Mouse (Mus musculus) liver, adult (tissue): ENCODE measurements at regions not wholly inside any gene's neighbourhood (a gene's known extent, or its start where the extent isn't known, plus 50 kb on each side); places are given as distances from the start of the nearest gene placed in this dataset.

Experiments used
- GATA4 ChIP-seq: IDR thresholded peaks from 2 replicates; pipeline ENCODE4 v1.6.1; 2014; ENCODE audit warnings: mild to moderate bottlenecking, low read length; ENCODE audit not compliant: insufficient replicate concordance

DNA sequence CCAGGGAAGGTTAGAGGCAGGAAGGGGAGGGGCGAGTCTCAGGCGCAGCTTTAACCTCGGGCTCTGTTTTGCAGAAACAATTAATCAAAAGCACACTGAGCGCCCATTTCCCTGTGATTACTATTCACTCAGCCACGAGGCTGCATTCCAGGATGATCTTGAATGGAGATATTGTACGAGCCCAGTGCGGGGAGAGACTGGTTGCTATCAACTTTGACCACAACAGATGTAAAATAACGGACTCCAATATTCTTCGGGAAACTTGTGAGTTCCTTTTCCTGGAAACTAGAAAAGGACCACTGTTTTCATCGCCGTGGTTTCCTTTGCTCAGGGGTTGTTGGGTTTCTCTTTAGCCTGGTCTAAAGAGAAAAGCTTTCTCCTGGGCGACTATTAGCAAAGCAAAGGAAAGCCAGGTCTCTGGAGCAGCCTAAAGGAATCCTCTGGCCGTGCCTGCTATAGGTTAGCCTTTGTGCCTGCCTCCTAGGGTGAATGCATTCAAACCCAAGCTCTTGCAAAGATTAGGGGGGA lies 87.4 kb upstream of the Plekha5 start:
- TF ChIP-seq GATA4, result no peak

DNA sequence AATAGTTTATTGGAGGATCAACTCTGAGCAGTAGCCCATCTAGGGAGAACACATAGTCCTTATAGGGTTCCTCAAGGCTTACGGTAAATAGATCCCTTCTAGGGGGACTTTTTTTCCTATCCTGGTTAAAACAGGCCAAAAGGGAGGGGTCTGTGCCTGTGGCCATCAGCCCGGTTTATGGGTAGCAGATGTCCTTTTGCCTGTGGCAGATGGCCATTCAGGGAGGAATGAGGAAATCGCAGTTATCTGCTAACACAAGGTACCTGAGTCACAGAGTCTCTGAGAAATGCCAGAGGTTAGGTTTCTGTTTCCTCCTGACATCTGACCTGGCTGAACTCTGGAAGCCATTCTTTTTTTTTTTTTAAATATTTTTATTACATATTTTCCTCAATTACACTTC lies 90.5 kb upstream of the Plekha5 start:
- no peak for TF ChIP-seq GATA4

DNA sequence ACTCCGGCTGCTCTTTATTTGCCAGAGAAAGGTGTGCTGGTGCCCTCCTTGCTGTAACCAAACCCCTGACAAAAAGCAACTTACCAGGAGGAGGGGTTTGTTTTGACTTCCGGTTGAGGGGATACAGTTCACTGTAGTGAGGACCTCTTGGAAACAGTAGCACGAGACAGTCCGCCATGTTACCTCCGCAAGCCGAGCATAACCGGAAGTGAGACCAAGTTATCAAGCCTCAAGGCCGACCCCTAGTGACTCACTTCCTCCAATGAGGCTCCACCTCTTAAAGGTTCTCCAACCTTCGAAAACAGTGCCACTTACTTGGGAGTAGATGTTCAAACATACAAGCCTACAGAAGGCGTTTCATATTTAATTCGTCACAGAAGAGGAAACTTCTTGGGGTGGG lies 115.2 kb upstream of the Plekha5 start:
- TF ChIP-seq GATA4, result no peak

DNA sequence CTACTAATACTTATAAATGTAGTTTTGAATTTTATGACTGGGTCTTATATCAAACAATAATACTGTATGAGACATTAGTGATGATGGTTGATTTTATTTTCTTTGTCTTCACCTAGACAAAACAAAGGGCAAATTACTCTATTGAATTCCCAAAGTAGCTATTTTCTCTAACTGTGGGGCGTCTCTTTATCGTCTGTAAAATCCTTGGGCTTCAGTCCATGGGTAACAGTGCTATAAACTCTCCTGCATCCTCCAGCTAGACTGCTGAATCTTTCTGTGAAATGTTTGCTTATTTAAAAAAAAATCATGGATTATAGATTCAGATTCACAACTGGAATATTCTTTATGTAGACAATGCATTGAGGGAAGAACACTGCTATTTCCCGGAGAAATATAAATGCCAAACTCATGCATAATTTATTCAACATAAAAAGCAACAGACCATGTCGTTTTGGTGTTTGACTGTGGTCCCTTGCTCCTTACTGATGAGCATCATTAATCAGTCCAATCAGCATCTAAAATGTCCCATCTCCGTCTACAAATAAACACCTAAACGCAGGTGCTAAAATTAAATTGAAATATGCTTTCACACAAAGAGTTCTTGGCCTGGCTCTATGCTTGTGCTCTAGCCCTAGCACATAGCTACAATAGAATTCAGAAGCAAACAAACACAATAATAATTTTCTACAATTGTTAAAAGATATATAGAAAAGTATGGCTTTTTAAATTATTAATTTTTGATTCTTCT lies 116.9 kb upstream of the Plekha5 start:
- TF ChIP-seq GATA4, result no peak

DNA sequence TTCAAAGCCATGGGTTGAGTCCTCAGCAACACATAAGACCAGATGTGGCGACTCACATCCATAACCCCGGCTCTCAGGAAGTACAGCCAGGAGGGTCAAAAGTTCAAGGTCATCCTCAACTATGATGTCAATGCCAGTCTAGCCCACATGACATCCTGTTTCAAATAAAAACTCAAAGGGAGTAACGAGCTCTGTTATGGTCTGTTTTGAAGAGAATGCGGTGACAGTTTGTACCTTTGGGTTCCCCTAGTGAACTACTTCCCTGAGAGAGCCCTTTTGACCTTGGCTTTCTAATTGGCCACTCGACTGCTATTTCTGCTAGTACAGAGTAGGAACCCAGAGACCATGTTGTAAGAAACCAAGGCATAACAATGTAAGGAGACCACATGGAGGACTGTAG lies 119.7 kb upstream of the Plekha5 start:
- no peak for TF ChIP-seq GATA4

DNA sequence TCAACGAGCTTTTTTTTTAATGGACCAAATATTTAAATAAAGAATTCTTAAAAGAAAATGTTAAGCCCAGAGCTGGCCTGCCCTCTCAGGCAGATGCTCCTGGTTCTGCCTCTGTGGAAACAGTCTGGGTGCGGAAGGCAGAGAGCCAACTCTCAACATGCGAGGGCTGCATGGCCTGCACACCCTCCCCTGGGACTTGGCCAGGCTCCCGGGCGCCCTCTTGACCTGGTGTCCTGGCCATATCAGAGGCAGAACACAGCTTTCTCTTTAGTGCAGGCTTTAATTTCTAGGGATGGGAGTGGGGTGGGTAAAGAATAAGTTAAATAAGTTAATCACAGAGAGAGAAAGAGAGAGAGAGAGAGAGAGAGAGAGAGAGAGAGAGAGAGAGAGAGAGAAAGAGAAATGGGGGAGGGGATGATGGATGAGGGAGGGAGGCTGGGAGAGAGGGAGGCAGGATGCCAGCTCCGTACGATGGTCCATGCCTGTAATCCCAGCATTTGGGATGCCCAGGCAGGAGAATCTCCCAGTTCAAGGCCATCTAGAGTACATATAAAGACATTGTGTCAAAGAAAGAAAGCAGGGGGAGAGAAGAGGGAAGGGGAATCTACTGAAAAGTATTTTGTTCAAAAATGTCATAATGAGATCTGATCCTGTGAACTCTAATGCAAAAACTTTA lies 123.2 kb upstream of the Plekha5 start:
- TF ChIP-seq GATA4, result peak; percentile 69; the same call in 1 of the 2 replicates

DNA sequence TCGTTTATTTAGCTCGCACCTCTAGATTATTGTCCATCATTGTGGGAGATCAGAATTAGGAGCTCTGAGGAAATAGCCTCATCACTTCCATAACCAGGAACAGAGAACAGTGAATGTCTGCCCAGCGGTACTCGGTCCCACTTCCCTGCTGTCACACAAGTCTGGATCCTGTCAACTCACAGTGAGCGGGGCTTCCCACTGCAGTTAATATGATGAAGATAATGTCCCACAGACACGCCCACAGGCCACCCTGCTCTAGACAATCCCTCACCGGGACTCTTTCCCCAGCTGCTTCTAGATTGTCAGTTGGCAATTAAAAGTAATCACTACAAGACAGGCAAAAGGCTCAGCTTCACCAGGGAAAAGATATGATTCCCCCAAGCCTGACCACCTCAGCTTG lies 124.2 kb upstream of the Plekha5 start:
- no peak for TF ChIP-seq GATA4

DNA sequence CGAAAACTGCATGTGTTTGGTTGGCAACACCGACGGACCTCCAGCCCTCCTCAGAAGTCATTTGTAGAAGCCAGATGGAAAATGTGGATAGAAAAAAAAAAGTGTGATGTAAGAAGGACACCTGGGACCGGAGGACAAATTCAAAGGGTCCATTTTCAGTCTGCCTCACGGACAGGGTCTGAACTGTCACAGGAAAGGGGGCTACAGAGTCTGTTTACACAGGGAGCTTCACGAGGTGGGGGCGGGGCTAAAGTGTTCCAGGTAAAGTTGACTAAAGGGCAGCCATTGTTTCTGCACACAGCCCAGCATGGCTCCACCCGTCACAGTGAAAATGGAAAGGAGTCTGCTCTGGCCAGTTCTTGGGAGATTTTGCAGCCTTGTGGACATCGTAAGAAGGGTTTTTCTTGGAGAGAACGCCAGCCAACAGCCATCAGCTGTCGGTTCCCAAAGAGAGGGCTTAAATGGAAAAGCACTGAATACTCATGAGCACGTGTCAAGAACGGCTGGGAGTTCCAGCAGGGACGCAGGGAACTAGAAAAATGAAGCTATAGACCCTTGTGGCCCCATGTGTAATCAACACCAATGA lies 125.8 kb upstream of the Plekha5 start:
- TF ChIP-seq GATA4, result no peak

DNA sequence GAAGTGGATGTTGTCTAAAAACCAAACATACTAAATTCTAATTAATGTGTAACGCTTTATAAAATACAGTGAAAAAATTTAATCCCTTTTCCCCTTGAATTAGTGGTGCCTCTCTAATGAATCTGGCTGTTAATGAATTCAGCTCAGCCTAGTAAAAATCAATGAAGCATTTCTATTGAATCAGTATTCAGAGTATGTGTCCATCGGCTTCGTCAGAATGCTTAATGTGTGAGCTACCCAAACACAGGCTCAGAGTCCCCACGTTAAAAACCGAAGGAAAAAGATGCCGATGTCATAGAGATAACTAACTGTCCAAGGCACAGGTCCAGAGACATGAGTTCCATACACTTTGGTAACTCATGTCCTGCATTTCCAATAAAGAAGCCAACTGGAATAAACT lies 126.3 kb upstream of the Plekha5 start:
- no peak for TF ChIP-seq GATA4

DNA sequence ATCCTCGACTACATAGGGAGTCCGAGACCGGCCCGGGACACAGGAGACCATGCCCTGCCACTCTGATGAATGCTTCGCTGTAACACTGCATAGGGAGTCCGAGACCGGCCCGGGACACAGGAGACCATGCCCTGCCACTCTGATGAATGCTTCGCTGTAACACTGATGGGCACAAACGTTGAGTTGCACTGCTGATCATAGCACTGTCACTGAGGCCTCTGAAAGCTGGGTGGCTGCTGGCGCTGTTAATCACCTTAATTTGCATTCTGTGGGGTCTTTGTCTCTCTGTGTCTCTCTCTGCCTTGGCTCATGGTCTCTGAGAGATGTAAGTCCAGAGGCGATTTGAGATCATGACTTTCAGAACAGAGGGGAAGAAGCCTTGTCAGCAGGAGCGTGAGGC lies 133.7 kb upstream of the Plekha5 start:
- TF ChIP-seq GATA4, result no peak

DNA sequence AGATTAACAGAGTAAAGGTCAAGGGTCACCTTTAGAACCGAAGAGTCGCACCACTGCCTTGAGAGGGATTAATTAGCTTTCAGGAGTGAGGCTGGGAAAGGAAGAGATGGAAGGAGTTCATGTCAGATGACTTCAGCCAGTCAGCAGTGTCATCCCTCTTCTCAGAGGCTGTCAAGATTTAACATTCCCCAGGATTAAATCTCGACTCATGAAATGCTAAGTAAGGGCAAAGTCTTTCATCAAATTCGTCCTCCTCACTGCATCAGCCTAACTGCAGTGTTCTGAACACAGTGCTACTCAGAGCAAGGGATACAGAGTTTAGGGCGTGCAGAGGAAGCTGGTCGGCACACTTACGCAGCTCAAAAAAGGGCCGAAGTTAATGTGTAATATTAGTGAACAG lies 135.1 kb upstream of the Plekha5 start:
- no peak for TF ChIP-seq GATA4

DNA sequence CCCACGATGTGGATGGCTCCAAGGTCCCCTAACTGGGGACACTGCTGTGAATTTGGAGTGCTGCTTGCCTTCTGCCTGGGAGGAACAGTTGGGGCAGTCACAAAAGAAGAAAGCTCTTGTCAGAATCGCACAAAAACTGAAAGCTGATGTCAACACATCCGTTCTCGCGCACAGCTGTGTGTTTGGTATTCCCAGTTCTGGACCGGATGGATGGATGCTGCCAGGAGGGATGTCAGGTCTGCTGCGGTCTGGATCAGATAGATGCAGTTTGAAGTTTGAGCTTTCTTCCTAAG lies 141.6 kb upstream of the Plekha5 start:
- TF ChIP-seq GATA4, result no peak

DNA sequence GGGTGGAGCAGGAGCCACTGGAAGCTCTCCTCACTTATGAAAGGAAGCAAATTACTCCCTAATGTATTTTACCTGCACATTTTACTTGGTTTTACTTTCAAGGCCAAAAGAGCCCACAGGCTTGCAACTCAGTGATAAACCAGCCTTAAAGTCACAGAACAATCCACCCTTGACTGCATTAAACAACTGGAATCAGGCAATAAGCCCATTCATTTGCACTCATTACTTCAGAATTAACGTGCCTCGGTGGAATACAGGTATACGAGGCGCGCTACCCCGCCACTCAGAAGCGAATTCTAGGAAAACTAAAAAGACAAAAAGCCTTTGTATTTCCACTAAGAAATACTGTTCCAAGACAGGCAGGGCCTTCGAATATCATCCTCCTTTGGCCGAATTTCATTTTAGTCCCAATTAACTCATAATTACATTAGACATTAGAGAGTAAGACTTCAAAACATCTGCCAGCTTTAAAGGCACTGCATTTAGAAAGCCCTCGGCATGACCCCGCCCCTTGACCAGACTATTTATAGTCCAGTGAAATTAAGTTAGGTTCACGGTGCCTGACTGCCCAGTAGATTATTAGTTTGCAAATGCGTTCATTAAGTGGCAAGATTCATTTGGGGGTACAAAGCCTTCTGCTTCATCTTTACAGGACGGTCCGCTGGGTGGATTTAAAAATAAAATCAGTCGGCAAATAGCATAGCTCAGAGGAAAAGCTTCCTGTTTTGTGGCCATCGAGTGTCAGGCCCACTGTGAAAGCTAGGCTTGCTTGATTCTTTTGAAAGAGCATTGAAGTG lies 142.2 kb upstream of the Plekha5 start:
- TF ChIP-seq GATA4, result no peak

DNA sequence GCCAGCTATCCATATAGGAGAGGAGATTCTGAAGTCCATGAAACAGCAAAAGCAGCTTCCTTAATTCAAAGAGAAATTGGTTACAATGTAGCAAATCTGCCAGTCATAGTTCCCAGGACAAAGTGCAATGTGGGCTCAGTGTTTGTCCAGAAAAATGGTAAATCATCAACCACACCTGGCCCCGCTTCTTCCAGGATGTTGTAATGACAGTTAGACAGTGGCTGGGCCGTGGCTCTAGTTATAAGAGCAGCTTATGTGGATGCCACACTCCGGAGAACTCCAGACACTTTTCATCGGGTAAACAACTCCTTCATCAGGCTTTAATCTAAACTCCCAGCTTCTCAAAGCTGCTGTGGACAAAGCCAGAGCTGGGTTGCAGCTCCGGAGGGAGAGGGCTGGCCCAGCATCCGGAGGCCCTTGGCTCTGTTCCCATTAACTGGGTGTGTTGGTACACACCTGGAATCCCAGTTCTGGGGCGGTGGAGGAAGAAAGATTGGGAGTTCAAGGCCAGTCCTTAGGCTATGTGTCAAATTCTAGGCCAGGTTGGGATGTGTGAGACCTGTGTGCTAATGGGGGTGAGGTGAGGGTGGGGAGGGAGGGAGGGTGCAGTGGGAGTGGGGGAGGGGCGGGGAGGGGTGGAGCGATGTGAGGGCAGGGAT lies 142.9 kb upstream of the Plekha5 start:
- TF ChIP-seq GATA4, result no peak

DNA sequence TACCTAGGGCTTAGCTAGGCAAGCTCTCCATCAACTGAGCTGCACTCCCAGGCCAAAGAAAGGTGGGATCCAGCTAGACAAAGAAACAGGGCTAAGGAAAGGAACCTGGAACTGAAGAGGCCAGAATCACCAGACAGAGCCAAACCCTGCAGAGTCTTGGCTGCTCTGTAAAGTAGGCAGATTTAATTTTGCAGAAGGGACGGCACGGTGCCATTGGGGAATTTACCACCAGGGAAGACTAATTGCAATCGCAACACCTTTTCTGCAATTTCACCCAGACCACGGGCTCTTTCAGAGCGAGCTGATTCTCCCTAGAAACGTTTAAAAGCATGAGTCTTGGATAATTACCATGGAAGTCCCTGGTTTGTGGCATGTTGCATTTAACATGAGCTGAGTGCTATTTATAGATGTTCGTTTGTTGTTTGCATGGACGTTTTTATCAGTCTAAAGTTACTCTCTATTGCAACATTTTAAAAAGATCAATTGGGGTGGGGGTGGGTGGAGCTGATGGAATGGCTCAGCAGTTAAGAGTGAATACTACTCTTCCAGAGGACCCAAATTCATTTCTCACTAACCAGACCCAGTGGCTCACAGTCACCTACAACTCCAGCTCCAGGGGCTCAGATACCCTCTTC lies 144.0 kb upstream of the Plekha5 start:
- no peak for TF ChIP-seq GATA4
